Mouse (Mus musculus) hindlimb bud, embryonic 11.5 days (tissue): Measurements from ENCODE around the gene Olfr828.

Experiments used
- DNase-seq: peaks from one replicate; pipeline ENCODE4 v3.0.0-alpha.2; 2012; ENCODE audit warnings: low read depth, low spot score; ENCODE audit errors: extremely low spot score

The Olfr828 gene

GRCm38 (mm10) chr9:18819426-18819825 is at the start of gene Olfr828:
Gene Olfr828, minus strand, starts transcription at chr9:18819526.
- DNase-seq: no peak

GRCm38 (mm10) chr9:18854633-18855032 is 35.3 kb upstream of the Olfr828 start, which contains the start of gene Olfr829:
Gene Olfr829, plus strand, starts transcription at chr9:18854933.
- no peak for DNase-seq

DNA sequence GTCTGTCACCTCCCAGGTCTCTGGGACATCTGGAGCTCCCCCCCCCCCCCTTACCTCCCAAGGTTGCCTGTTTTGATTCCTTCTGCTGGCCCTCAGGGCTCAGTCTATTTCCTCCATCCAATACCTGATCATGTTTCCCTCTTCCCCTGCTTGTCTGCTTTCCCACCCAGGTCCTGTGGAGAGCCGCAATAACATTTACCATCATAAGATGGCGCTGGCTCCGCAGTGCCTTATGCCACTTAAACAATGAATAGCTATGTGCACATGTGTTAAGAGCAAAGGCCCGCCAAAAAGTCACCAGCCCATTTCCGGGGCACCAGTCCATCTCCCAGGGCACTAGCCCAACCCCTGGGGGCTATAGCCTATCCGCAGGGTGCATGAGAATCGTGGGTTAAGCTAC is 34.0 kb downstream of the Olfr828 start:
- DNase-seq: no peak

DNA sequence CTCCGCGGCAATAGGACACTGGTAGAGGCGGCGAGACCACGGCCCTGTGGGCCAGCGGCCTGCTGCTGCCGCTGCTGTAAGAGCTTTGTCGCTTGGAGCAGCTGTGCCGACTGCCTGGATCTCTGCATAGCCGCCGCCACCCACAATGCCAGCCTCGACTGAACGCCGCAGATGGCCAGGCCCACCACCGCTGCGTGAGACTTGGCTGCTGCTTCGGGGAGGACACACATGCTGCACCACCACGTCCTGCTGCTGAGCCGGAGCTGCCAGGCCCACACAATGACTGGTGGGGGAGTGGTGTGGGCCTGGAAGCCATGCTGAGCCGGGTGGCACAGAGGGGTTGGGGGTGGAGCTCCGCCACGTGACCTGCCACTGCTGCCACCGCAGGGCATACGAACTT is 39.9 kb downstream of the Olfr828 start:
- DNase-seq: no peak

GRCm38 (mm10) chr9:18778981-18779380 is 40.3 kb downstream of the Olfr828 start:
- DNase-seq: no peak
